In the genomic region with DNA sequence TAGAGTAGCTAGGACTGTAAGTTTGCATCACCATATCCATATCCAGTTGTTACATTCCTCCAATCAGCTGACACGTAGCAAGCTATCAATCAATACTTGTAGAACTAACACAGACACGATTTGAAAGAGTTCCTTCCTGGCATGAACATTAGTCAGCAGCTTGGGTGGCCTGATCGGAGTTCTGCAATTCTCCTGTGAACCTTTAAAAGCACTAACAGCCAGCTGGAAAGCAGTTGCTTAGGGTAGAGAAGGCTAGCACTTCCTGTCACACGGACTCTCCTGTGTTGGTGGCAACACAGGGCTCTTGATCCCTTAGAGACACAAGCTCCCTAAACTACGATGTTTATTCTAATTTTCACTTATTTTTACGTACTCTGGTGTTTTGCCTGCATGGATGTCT, we compare ENCODE assay signal across 9 mouse cellular contexts. TPM values are rescaled to one million over a fixed set of nuclear protein-coding genes. Genes with fewer than 3 reads are reported as not detected.
A peak's percentile ranks its signal among the peaks of the same experiment; 100 is the strongest.
DNase-seq lines count a peak whose midpoint lies in the region; ATAC-seq lines count a peak whose summit lies in the region.
"Had no signal": no experiment of that assay in that cellular context is flagged by ENCODE, and none has a peak within 500 bp of the region (broad histone marks: within the 10 kb centered on the region; RNA-seq: fewer than 3 reads in every experiment).

No protein-coding gene starts in this region.

- peak overlapping the region; percentile 53 for H3K4me2 ChIP-seq in intestine, embryonic 14.5 days (ENCODE audit: low read length)
- H3K4me2 ChIP-seq in forebrain, embryonic 12.5 days = no peak overlapping the region

- no peaks in the 10 kb centered on the region for H3K9me3 ChIP-seq in heart, embryonic 10.5 days
- H3K9me3 ChIP-seq in intestine, embryonic 14.5 days (ENCODE audit: control insufficient read depth, low read length) = no peaks in the 10 kb centered on the region
- no peaks in the 10 kb centered on the region for H3K9me3 ChIP-seq in forebrain, embryonic 12.5 days
- H3K9me3 ChIP-seq: neural tube, embryonic 12.5 days had no signal

- H3K9ac ChIP-seq in intestine, embryonic 14.5 days (ENCODE audit: low read length) = no peak overlapping the region
- no peak overlapping the region for H3K9ac ChIP-seq in forebrain, embryonic 12.5 days
- H3K9ac ChIP-seq: neural tube, embryonic 12.5 days had no signal

- DNase-seq in heart, adult 18-20 months = peak; percentile 58 to 60
- no peak for DNase-seq in heart, embryonic 10.5 days (ENCODE audit: low spot score)
- peak; percentile 80 for DNase-seq in NIH3T3 (ENCODE audit: low read depth)
- DNase-seq in intestine, embryonic 14.5 days (ENCODE audit: low spot score) = no peak
- DNase-seq in gastrocnemius, adult 8-10 months (ENCODE audit: low spot score in 2 of 2) = no peak
- DNase-seq in cerebellum, adult 9-11 months = no peak

- 52% methylated on average over 6 of the region's 6 CpGs for WGBS in heart, embryonic 10.5 days
- 26% methylated on average over 6 of the region's 6 CpGs for WGBS in intestine, embryonic 14.5 days
- 85% methylated on average over 6 of the region's 6 CpGs for WGBS in forebrain, embryonic 12.5 days

- H3K27me3 ChIP-seq in heart, embryonic 10.5 days (ENCODE audit: insufficient read depth, poor library complexity, severe bottlenecking) = no peaks in the 10 kb centered on the region
- H3K27me3 ChIP-seq in intestine, embryonic 14.5 days (replicated peaks; ENCODE audit: control insufficient read depth, insufficient read depth, low read length) = no peaks in the 10 kb centered on the region
- H3K27me3 ChIP-seq in forebrain, embryonic 12.5 days = no peaks in the 10 kb centered on the region
- H3K27me3 ChIP-seq: neural tube, embryonic 12.5 days had no signal

- no peak; the same call in 1 of the 2 replicates for ATAC-seq in intestine, embryonic 14.5 days (replicated peaks; ENCODE audit: low FRiP score, low TSS enrichment, low read depth)
- peak; percentile 46 for ATAC-seq in megakaryocyte-erythroid progenitor cell, adult 5-6 weeks (replicated peaks; ENCODE audit: low FRiP score, low TSS enrichment, poor library complexity, severe bottlenecking)
- no peak for ATAC-seq in forebrain, embryonic 12.5 days (ENCODE audit: low FRiP score)

- peaks cover 10% of the 10 kb centered on the region; the same call in 1 of the 2 replicates for H3K4me1 ChIP-seq in heart, embryonic 10.5 days
- H3K4me1 ChIP-seq in intestine, embryonic 14.5 days (replicated peaks; ENCODE audit: control insufficient read depth, insufficient read depth, low read length) = 0 out of 2 replicates have a peak, but pooled peaks cover 2% of the 10 kb centered on the region
- no peaks in the 10 kb centered on the region for H3K4me1 ChIP-seq in forebrain, embryonic 12.5 days
- H3K4me1 ChIP-seq: neural tube, embryonic 12.5 days had no signal

- H3K4me3 ChIP-seq in heart, embryonic 10.5 days = no peak overlapping the region
- H3K4me3 ChIP-seq in intestine, embryonic 14.5 days (ENCODE audit: low read depth, low read length) = peak overlapping the region; percentile 39
- no peak overlapping the region for H3K4me3 ChIP-seq in forebrain, embryonic 12.5 days (replicated peaks)
- H3K4me3 ChIP-seq: neural tube, embryonic 12.5 days had no signal

- H3K36me3 ChIP-seq in heart, embryonic 10.5 days = no peaks in the 10 kb centered on the region
- H3K36me3 ChIP-seq in intestine, embryonic 14.5 days (ENCODE audit: control insufficient read depth, insufficient read depth, low read length) = no peaks in the 10 kb centered on the region
- no peaks in the 10 kb centered on the region for H3K36me3 ChIP-seq in forebrain, embryonic 12.5 days (replicated peaks)
- H3K36me3 ChIP-seq: neural tube, embryonic 12.5 days had no signal

- no peak overlapping the region for H3K27ac ChIP-seq in heart, embryonic 10.5 days
- peak overlapping the region; percentile 52 for H3K27ac ChIP-seq in intestine, embryonic 14.5 days (ENCODE audit: low read depth)
- no peak overlapping the region for H3K27ac ChIP-seq in forebrain, embryonic 12.5 days
- H3K27ac ChIP-seq: neural tube, embryonic 12.5 days had no signal

RNA-seq across cellular contexts. Expression of gene Mr1, which starts 1.0 kb away (rescaled TPM):
- total RNA-seq in heart, adult 18-20 months (2021) = 1 to 10 TPM; 6.7 to 7.8 TPM
- polyA plus RNA-seq in heart, embryonic 10.5 days (2016; fragmentation: Nextera tagmentation; extraction: Ambion mirVana) = 1.3 and 1.6 TPM in 2 replicates
- 6.3 and 6.8 TPM in 2 replicates for polyA plus RNA-seq in intestine, embryonic 14.5 days (2014; fragmentation: Nextera tagmentation; extraction: Ambion mirVana)
- 6.1 and 7.8 TPM in 2 replicates for total RNA-seq in megakaryocyte-erythroid progenitor cell, adult 5-6 weeks (2014; fragmentation: Nextera tagmentation)
- 6.2 and 7.7 TPM in 2 replicates for total RNA-seq in megakaryocyte-erythroid progenitor cell, adult 5-6 weeks (2017)
- polyA plus RNA-seq in forebrain, embryonic 12.5 days (2016; fragmentation: Nextera tagmentation; extraction: Ambion mirVana) = 0.85 and 1.3 TPM in 2 replicates
- 10 to 100 TPM; 12.4 to 16.1 (median 13.3) TPM for total RNA-seq in gastrocnemius, adult 8-10 months (2022)

RNA-seq across cellular contexts. Expression of gene Stx6, which starts 12.9 kb away (rescaled TPM):
- total RNA-seq in heart, adult 18-20 months (2021) = 10 to 100 TPM; 17.5 to 20.2 TPM
- polyA plus RNA-seq in heart, embryonic 10.5 days (2016; fragmentation: Nextera tagmentation; extraction: Ambion mirVana) = 56.0 and 66.9 TPM in 2 replicates
- 66.8 and 69.4 TPM in 2 replicates for polyA plus RNA-seq in intestine, embryonic 14.5 days (2014; fragmentation: Nextera tagmentation; extraction: Ambion mirVana)
- total RNA-seq in megakaryocyte-erythroid progenitor cell, adult 5-6 weeks (2014; fragmentation: Nextera tagmentation) = 12.2 and 24.8 TPM in 2 replicates
- total RNA-seq in megakaryocyte-erythroid progenitor cell, adult 5-6 weeks (2017) = 19.6 and 30.9 TPM in 2 replicates
- 113 and 124 TPM in 2 replicates for polyA plus RNA-seq in forebrain, embryonic 12.5 days (2016; fragmentation: Nextera tagmentation; extraction: Ambion mirVana)
- 10 to 100 TPM; 12.1 to 14.6 (median 13.0) TPM for total RNA-seq in gastrocnemius, adult 8-10 months (2022)

RNA-seq across cellular contexts. Expression of gene Ier5, which starts 46.2 kb away (rescaled TPM):
- 10 to 100 TPM; 18.8 to 21.4 TPM for total RNA-seq in heart, adult 18-20 months (2021)
- 3.4 and 8.6 TPM in 2 replicates for polyA plus RNA-seq in heart, embryonic 10.5 days (2016; fragmentation: Nextera tagmentation; extraction: Ambion mirVana)
- polyA plus RNA-seq in intestine, embryonic 14.5 days (2014; fragmentation: Nextera tagmentation; extraction: Ambion mirVana) = 6.0 and 6.7 TPM in 2 replicates
- total RNA-seq in megakaryocyte-erythroid progenitor cell, adult 5-6 weeks (2014; fragmentation: Nextera tagmentation) = 5.7 and 7.1 TPM in 2 replicates
- total RNA-seq in megakaryocyte-erythroid progenitor cell, adult 5-6 weeks (2017) = 7.5 and 12.7 TPM in 2 replicates
- polyA plus RNA-seq in forebrain, embryonic 12.5 days (2016; fragmentation: Nextera tagmentation; extraction: Ambion mirVana) = 15.2 and 19.2 TPM in 2 replicates
- 1 to 10 TPM; 4.7 to 9.9 (median 6.4) TPM for total RNA-seq in gastrocnemius, adult 8-10 months (2022)

Comparison
In these comparisons a context has a peak if more than half of its experiments do, and no peak if none do; other contexts are left out.
1. DNase-seq: peak in heart, adult 18-20 months (2 of 2) and NIH3T3 (single experiment); none in heart, embryonic 10.5 days (single experiment), intestine, embryonic 14.5 days (single experiment), gastrocnemius, adult 8-10 months (0 of 2) and cerebellum, adult 9-11 months (single experiment).